Mouse (Mus musculus): ENCODE measurements at regions not wholly inside any gene's neighbourhood (a gene's known extent, or its start where the extent isn't known, plus 50 kb on each side); places are given as distances from the start of the nearest gene placed in this dataset.

GRCm38 (mm10) chr7:75360874-75361273 is 51.8 kb upstream of the Sv2b start:
- DNase-seq (ENCODE audit: low read depth, low spot score) = no peak

- no peak for DNase-seq (ENCODE audit: low read depth, low spot score)
Observed at GRCm38 (mm10) chr7:75362541-75362940, 53.5 kb upstream of the Sv2b start.

- DNase-seq (ENCODE audit: low read depth, low spot score) = no peak
Observed at GRCm38 (mm10) chr7:75365480-75365879, 56.4 kb upstream of the Sv2b start.

- peak; percentile 47 for DNase-seq (ENCODE audit: low read depth, low spot score)
Observed at GRCm38 (mm10) chr7:75366285-75366882, 57.3 kb upstream of the Sv2b start.

- DNase-seq (ENCODE audit: low read depth, low spot score) = no peak
Observed at GRCm38 (mm10) chr7:75368315-75368714, 59.3 kb upstream of the Sv2b start.

GRCm38 (mm10) chr7:75369366-75369765 is 60.3 kb upstream of the Sv2b start:
- no peak for DNase-seq (ENCODE audit: low read depth, low spot score)

GRCm38 (mm10) chr7:75370595-75371519 is 61.8 kb upstream of the Sv2b start:
- peak; percentile 78 for DNase-seq (ENCODE audit: low read depth, low spot score)

- DNase-seq (ENCODE audit: low read depth, low spot score) = no peak
Observed at GRCm38 (mm10) chr7:75371520-75371876, 62.4 kb upstream of the Sv2b start.

- no peak for DNase-seq (ENCODE audit: low read depth, low spot score)
Observed at GRCm38 (mm10) chr7:75371991-75372390, 62.9 kb upstream of the Sv2b start.

- DNase-seq (ENCODE audit: low read depth, low spot score) = no peak
Observed at GRCm38 (mm10) chr7:75372892-75373444, 63.9 kb upstream of the Sv2b start.

- DNase-seq (ENCODE audit: low read depth, low spot score) = no peak
Observed at GRCm38 (mm10) chr7:75374506-75374905, 65.4 kb upstream of the Sv2b start.

GRCm38 (mm10) chr7:75379595-75379994 is 70.5 kb upstream of the Sv2b start:
- no peak for DNase-seq (ENCODE audit: low read depth, low spot score)

GRCm38 (mm10) chr7:75384506-75384911 is 70.8 kb upstream of the Akap13 start:
- peak; percentile 49 for DNase-seq (ENCODE audit: low read depth, low spot score)

GRCm38 (mm10) chr7:75387033-75387432 is 68.3 kb upstream of the Akap13 start:
- DNase-seq (ENCODE audit: low read depth, low spot score) = no peak

- no peak for DNase-seq (ENCODE audit: low read depth, low spot score)
Observed at GRCm38 (mm10) chr7:75387821-75388431, 67.4 kb upstream of the Akap13 start.

- DNase-seq (ENCODE audit: low read depth, low spot score) = no peak
Observed at GRCm38 (mm10) chr7:75390162-75390561, 65.2 kb upstream of the Akap13 start.

- no peak for DNase-seq (ENCODE audit: low read depth, low spot score)
Observed at GRCm38 (mm10) chr7:75392783-75393182, 62.6 kb upstream of the Akap13 start.

- DNase-seq (ENCODE audit: low read depth, low spot score) = no peak
Observed at GRCm38 (mm10) chr7:75393466-75393865, 61.9 kb upstream of the Akap13 start.

- no peak for DNase-seq (ENCODE audit: low read depth, low spot score)
Observed at GRCm38 (mm10) chr7:75394866-75395580, 60.3 kb upstream of the Akap13 start.

GRCm38 (mm10) chr7:75397559-75397958 is 57.8 kb upstream of the Akap13 start:
- no peak for DNase-seq (ENCODE audit: low read depth, low spot score)

- peak; percentile 38 for DNase-seq (ENCODE audit: low read depth, low spot score)
Observed at GRCm38 (mm10) chr7:75398480-75398879, 56.9 kb upstream of the Akap13 start.

Data from telencephalon, adult 2 months (tissue).